Mouse (Mus musculus) megakaryocyte-erythroid progenitor cell, adult 5 weeks (primary cell): Measurements from ENCODE around the gene Tep1. TPM values are rescaled to one million over a fixed set of nuclear protein-coding genes. Genes with fewer than 3 reads are reported as not detected.

ENCODE experiments used
- polyA plus RNA-seq: library from polyadenylated mRNA; stranded (reverse); fragments of >175 nt; gene quantifications from 2 replicates; pipeline ENCODE4 v1.2.3, GENCODE M21; 2012

Gene Tep1
- polyA plus RNA-seq, result 4.2 and 6.3 TPM in 2 replicates

DNA sequence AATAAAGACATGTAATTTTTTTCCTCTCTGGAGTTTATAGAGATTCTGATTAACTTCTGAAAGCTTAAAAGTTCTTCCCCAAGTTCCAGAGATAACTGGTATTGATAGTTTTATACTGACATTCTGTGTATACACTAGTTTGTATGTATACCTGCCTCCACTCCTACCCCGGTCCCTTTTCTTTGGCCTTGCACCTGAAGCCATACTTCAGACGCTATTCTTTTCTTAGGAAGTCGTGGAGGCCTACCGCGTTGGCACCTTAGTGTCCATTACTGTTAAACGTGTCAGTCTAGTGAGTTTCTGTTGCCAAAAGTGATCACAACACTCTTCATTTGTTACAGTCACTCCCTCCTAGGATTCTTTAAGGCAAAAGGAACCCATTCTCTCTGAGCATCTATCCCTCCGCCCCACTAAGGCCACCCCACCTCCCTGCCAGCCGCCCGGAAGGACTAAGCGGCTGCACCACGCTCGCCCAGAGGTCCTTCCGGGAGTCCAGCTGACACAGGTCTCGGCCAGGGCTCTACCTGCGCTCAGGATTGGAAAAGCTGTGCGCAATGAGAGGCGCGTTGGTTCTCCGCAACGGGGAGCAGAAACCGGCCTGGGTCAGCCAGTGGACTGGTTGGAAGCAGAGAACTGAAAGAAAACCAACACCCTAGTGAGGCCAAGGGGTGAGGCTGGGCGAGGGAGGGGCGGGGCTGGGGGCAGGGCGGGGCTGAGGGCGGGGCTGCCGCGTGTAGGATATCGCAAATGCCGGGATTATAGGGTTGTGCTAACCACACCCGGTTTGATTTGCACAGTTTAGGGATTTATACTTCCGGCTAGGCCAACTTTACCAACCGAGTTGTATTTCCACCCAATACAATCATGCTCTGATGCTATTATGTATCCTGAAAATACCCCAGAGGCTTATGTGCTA lies at the start of gene Tep1:
Gene Tep1 (minus strand): TSS at position 672 of the 916 bp plus-strand sequence.

DNA sequence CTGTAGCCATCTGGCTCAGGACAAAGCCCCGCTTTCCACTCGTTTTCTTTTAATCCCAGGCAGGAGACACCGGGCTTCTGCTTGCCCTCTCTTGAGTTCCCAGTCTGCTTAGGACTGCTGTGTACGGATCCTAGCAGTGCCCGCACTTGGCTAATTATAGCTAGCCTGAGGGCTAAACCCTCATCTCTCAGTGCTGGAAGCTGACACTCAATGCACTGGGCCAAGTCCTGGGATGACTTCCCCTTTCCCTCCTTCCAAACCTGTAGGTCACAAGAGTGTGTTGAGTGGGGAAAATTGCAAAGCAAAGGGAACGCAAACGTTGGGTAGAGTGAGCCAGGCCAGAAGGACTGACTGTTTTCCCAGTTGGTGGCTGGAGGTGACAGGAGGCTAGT lies 27.0 kb upstream of the Tep1 start, which contains the start of gene Klhl33:
Gene Klhl33 (minus strand): TSS at position 134 of the 392 bp plus-strand sequence.

DNA sequence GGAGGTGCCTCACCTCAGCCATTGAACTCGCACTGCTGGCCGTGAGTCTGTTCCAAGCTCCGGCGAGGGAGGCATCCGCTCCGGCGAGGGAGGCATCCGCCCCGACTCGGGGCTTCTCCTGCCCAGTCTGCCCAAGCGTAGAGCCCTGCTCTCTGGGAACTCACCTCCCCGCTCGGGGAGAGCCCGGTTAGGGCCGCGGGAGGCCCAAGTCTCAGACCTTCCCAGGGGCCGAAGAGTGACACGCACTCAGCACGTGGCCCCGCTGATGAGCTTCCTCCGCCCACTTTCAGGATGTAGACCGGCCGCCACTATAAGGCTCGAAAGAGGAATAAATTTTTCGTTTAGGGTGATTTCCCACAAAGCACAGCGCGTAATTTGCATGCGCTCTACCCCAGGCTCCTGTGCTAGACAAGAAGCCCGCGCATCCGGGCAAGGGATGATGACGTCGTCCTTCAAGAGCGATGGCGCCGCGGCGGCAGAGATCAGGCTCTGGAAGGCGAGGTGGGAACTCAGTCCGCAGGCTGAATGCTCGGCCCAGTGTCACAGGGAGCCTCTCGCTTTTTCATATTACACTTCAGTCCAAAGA lies 62.8 kb downstream of the Tep1 start, which contains the start of the genes Ccnb1ip1 and Parp2:
Gene Ccnb1ip1 (minus strand): TSS at position 246 of the 586 bp plus-strand sequence.
Gene Parp2 (plus strand): TSS at position 355 of the 586 bp plus-strand sequence.

DNA sequence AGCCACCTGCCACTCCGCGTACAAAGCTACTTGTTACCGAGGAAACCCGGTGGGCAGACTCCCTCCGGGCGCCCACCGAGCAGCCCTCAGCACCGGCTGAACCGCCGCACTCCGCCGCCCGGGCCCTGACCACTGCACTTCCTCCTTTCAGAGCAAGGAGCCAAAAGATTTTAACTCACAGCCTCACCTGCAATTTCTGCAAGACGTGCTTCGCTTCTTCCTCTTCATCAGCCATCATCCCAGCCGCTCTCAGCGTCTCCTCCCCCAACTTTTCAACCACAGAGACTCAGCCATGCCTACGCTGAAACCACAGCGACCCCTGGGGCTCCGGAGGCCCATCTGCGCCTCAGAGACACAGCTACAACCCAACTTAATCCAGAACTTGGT lies 85.1 kb downstream of the Tep1 start, which contains the start of gene Ttc5:
Gene Ttc5 (minus strand): TSS at position 269 of the 387 bp plus-strand sequence.

Other genes with a start within 250 kb of the Tep1 start
- not detected in 2 replicates for gene Olfr745, start 231.2 kb downstream of the Tep1 start, polyA plus RNA-seq
- not detected in 2 replicates for gene Olfr746, start 223.5 kb downstream of the Tep1 start, polyA plus RNA-seq
- gene Olfr747, start 177.4 kb downstream of the Tep1 start, polyA plus RNA-seq, result not detected in 2 replicates
- not detected in 2 replicates for gene Olfr748, start 163.2 kb downstream of the Tep1 start, polyA plus RNA-seq
- not detected in 2 replicates for gene Olfr749, start 125.5 kb downstream of the Tep1 start, polyA plus RNA-seq
- gene Ttc5, start 85.0 kb downstream of the Tep1 start, polyA plus RNA-seq, result 16.2 and 18.6 TPM in 2 replicates
- not detected in 2 replicates for gene Ccnb1ip1, start 62.8 kb downstream of the Tep1 start, polyA plus RNA-seq
- gene Parp2, start 62.7 kb downstream of the Tep1 start, polyA plus RNA-seq, result 5.3 and 6.5 TPM in 2 replicates
- 0.05 and 0.17 TPM in 2 replicates for gene Klhl33, start 26.9 kb upstream of the Tep1 start, polyA plus RNA-seq
- 62.9 and 65.3 TPM in 2 replicates for gene Osgep, start 54.3 kb upstream of the Tep1 start, polyA plus RNA-seq
- 152 and 183 TPM in 2 replicates for gene Apex1, start 54.4 kb upstream of the Tep1 start, polyA plus RNA-seq
- gene Pip4p1, start 60.3 kb upstream of the Tep1 start, polyA plus RNA-seq, result 97.7 and 140 TPM in 2 replicates
- 4.1 and 6.2 TPM in 2 replicates for gene Pnp, start 60.5 kb upstream of the Tep1 start, polyA plus RNA-seq
- 3.0 and 6.9 TPM in 2 replicates for gene Gm49342, start 74.0 kb upstream of the Tep1 start, polyA plus RNA-seq
- 0.09 and 0.71 TPM in 2 replicates for gene Pnp2, start 85.4 kb upstream of the Tep1 start, polyA plus RNA-seq
- 0.11 TPM in 1 of 2 replicates, not detected in the other for gene Rnase10, start 137.2 kb upstream of the Tep1 start, polyA plus RNA-seq
- not detected in 2 replicates for gene Rnase9, start 171.3 kb upstream of the Tep1 start, polyA plus RNA-seq
- not detected in 2 replicates for gene Rnase11, start 179.6 kb upstream of the Tep1 start, polyA plus RNA-seq
- 0.18 TPM in 1 of 2 replicates, not detected in the other for gene Rnase12, start 187.1 kb upstream of the Tep1 start, polyA plus RNA-seq
- not detected in 2 replicates for gene Olfr750, start 203.9 kb upstream of the Tep1 start, polyA plus RNA-seq
- gene Rnase4, start 220.5 kb upstream of the Tep1 start, polyA plus RNA-seq, result 0.25 and 0.35 TPM in 2 replicates
- 0.15 TPM in 1 of 2 replicates, not detected in the other for gene Ang, start 220.6 kb upstream of the Tep1 start, polyA plus RNA-seq
- not detected in 2 replicates for gene Eddm3b, start 243.9 kb upstream of the Tep1 start, polyA plus RNA-seq